Mouse (Mus musculus) forebrain, embryonic 16.5 days (tissue): ENCODE data around the gene Gm5737. TPM values are rescaled to one million over a fixed set of nuclear protein-coding genes. Genes with fewer than 3 reads are reported as not detected.

Experiments used
- ATAC-seq: fragments of 200-750 bp; cut with Nextera tagmentation; 2 replicates; pipeline ENCODE4 v1.8.0; 2017; ENCODE audit warnings: mild to moderate bottlenecking, moderate library complexity
- H3K27ac ChIP-seq: fragments of 300-500 bp; sonication (generic); 2 replicates; pipeline ENCODE4 v1.5.1; 2014; ENCODE audit warnings: low read length, control low read depth
- H3K27me3 ChIP-seq: fragments of 300-500 bp; sonication (generic); replicated peaks from 2 replicates; pipeline ENCODE4 v1.6.1; 2014; ENCODE audit warnings: low read length; ENCODE audit not compliant: control insufficient read depth, insufficient read depth
- H3K36me3 ChIP-seq: fragments of 300-500 bp; sonication (generic); 2 replicates; pipeline ENCODE4 v1.6.1; 2014; ENCODE audit not compliant: control insufficient read depth, insufficient read depth
- H3K4me1 ChIP-seq: fragments of 300-500 bp; sonication (generic); replicated peaks from 2 replicates; pipeline ENCODE4 v1.6.1; 2014; ENCODE audit warnings: low read length; ENCODE audit not compliant: control insufficient read depth, insufficient read depth
- H3K4me2 ChIP-seq: fragments of 300-500 bp; sonication (generic); 2 replicates; pipeline ENCODE4 v1.6.1; 2014; ENCODE audit warnings: mild to moderate bottlenecking, low read length, control low read depth
- H3K4me3 ChIP-seq: fragments of 300-500 bp; sonication (generic); replicated peaks from 2 replicates; pipeline ENCODE4 v1.5.1; 2014; ENCODE audit warnings: mild to moderate bottlenecking, low read length, control low read depth
- H3K9ac ChIP-seq: fragments of 300-500 bp; sonication (generic); replicated peaks from 2 replicates; pipeline ENCODE4 v1.6.1; 2014; ENCODE audit warnings: low read depth, low read length, control low read depth
- H3K9me3 ChIP-seq: fragments of 300-500 bp; sonication (generic); 2 replicates; pipeline ENCODE4 v1.6.1; 2016; ENCODE audit warnings: low read length; ENCODE audit not compliant: control insufficient read depth
- WGBS: fragments of 180-500 bp; shearing (Covaris S2); extraction: QIAGEN DNeasy Blood & Tissue Kit; methylation state at CpG from one replicate; pipeline ENCODE4 v1.1.7; 2014; 5-methylcytosine and 5-hydroxymethylcytosine counted together
- polyA plus RNA-seq: library from polyadenylated mRNA; unstranded; fragments of >200 nt; fragmentation: Nextera tagmentation; extraction: Ambion mirVana; gene quantifications from 2 replicates; pipeline ENCODE4 v1.2.1, GENCODE M21; 2015

Gene Gm5737
- polyA plus RNA-seq, 1 experiment from 2014 or later = not detected

DNA sequence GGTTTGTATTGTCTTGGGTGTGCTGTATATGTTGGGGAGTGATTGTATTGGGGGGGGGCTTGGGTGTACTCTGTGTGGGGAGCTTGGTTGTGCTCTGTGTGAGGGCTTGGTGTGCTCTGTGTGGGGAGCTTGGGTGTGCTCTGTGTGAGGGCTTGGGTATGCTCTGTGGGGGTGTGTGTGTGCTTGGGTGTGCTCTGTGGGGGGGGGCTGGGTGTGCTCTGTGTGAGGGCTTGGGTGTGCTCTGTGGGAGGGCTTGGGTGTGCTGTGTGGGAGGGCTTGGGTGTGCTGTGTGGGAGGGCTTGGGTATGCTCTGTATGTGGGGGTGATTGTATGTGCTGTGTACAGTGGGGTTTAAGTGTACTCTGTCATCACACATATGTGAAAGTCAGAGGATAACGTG lies 55.6 kb downstream of the Gm5737 start:
- H3K27ac ChIP-seq = no peak overlapping the region
- H3K4me3 ChIP-seq = no peak overlapping the region
- WGBS = 75% methylated on average over 1 of the region's 1 CpGs
- no peak for ATAC-seq
- H3K36me3 ChIP-seq = no peaks in the 10 kb centered on the region
- H3K9me3 ChIP-seq = no peaks in the 10 kb centered on the region
- no peak overlapping the region for H3K4me2 ChIP-seq
- peaks cover 8% of the 10 kb centered on the region for H3K4me1 ChIP-seq
- H3K27me3 ChIP-seq = no peaks in the 10 kb centered on the region
- no peak overlapping the region for H3K9ac ChIP-seq

DNA sequence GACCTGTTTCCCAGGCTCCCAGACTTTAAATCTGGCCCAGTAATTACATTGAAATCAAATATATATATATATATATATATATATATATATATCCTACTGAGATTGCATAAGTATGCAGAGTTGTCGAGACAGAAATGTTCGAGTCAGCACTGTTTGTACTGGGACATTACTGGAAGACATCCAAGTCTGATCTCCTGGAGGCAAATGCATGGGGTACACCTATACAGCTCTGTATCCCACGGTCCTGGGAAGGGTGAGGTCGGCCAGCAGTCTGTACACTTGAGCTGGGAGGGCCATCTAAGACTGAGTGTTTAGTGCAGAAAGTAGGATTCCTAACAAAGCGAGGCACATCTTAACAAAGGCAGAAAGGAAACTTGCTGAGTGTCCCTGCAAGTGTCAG lies 57.7 kb downstream of the Gm5737 start:
- Histone ChIP-seq H3K27me3 (no peaks in the 10 kb centered on the region), H3K4me3 (no peak overlapping the region), H3K4me1 (peaks cover 5% of the 10 kb centered on the region), H3K9ac (no peak overlapping the region), H3K27ac (no peak overlapping the region; the same call in 1 of the 2 replicates), H3K36me3 (no peaks in the 10 kb centered on the region), H3K9me3 (no peaks in the 10 kb centered on the region), H3K4me2 (no peak overlapping the region)
- no peak for ATAC-seq
- WGBS = 65% methylated on average over 5 of the region's 5 CpGs

DNA sequence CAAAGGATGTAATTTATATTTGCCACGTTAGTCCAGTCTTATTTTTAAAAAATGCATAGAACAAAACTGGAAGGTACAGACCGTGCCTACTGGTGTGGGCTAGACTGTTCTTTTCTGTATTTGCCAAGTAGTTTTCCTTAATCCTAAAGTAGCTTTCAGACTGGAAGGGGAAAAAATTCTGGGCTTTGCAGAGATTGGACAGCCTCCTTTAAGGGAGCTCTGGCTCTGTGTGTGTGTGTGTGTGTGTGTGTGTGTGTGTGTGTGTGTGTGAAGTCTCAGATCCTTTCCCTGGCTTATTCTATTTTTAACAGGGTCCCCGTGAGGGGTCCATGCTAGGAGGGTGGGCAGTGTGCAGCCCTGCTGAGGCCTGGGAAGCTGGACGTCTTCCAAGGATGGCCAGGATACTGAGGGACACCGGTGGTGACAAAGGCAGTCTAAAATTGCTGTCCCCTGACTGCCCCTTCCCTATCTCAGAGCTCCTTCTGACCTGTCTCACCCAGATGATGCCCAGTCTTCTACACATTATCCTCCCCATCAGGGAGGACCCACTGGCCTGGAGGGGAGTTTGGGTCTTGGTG lies 58.4 kb downstream of the Gm5737 start:
- Histone ChIP-seq H3K4me3 (no peak overlapping the region), H3K27ac (no peak overlapping the region), H3K9ac (no peak overlapping the region), H3K9me3 (no peaks in the 10 kb centered on the region), H3K27me3 (no peaks in the 10 kb centered on the region), H3K36me3 (no peaks in the 10 kb centered on the region), H3K4me1 (no peaks in the 10 kb centered on the region), H3K4me2 (no peak overlapping the region)
- ATAC-seq = no peak
- 64% methylated on average over 5 of the region's 5 CpGs for WGBS

DNA sequence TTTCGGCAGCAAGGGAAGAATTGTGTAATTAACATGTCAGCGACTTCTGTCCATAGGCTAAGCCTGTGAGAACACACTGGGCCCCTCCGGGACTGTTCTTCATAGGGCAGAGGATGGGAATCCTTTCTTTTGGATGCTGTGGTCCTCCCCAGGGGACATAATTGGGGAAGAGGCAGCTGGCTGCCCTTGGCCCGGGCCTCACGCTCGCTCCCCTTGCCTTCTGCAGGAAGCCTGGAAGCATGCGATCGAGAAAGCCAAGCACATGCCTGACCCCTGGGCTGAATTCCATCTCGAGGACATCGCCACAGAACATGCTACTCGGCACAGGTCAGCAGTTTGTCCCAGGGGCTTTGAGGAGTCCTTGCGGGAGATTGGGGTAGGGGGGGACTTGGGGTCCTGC lies 60.9 kb downstream of the Gm5737 start:
- no peak overlapping the region for H3K27ac ChIP-seq
- H3K9me3 ChIP-seq = no peaks in the 10 kb centered on the region
- 86% methylated on average over 12 of the region's 12 CpGs for WGBS
- H3K36me3 ChIP-seq = no peaks in the 10 kb centered on the region
- H3K9ac ChIP-seq = no peak overlapping the region
- ATAC-seq = no peak
- no peak overlapping the region for H3K4me2 ChIP-seq
- H3K27me3 ChIP-seq = no peaks in the 10 kb centered on the region
- no peaks in the 10 kb centered on the region for H3K4me1 ChIP-seq
- H3K4me3 ChIP-seq = no peak overlapping the region

DNA sequence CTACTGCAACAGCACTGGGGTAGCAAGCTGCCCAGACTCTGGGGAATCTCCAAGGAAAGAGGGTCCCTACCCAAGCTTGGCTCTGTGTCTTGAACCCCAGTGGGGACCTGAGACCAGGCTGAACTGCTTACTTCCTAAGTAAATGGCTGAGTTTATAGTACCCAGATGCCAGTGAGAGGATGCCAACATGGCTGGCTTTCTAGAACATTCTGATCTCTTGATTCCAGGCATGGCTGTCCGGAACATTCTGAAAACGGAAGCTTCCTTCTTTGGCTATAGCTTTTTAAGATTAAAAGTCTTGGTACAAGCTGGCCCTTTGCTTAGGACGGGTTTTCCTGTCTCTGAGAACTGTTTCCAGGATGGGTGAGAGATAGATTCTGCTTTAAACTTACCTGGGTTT lies 61.9 kb downstream of the Gm5737 start:
- Histone ChIP-seq H3K36me3 (no peaks in the 10 kb centered on the region), H3K4me3 (no peak overlapping the region), H3K4me2 (no peak overlapping the region), H3K27ac (no peak overlapping the region), H3K27me3 (no peaks in the 10 kb centered on the region), H3K4me1 (no peaks in the 10 kb centered on the region), H3K9ac (no peak overlapping the region), H3K9me3 (no peaks in the 10 kb centered on the region)
- 90% methylated on average over 3 of the region's 3 CpGs for WGBS
- no peak for ATAC-seq

DNA sequence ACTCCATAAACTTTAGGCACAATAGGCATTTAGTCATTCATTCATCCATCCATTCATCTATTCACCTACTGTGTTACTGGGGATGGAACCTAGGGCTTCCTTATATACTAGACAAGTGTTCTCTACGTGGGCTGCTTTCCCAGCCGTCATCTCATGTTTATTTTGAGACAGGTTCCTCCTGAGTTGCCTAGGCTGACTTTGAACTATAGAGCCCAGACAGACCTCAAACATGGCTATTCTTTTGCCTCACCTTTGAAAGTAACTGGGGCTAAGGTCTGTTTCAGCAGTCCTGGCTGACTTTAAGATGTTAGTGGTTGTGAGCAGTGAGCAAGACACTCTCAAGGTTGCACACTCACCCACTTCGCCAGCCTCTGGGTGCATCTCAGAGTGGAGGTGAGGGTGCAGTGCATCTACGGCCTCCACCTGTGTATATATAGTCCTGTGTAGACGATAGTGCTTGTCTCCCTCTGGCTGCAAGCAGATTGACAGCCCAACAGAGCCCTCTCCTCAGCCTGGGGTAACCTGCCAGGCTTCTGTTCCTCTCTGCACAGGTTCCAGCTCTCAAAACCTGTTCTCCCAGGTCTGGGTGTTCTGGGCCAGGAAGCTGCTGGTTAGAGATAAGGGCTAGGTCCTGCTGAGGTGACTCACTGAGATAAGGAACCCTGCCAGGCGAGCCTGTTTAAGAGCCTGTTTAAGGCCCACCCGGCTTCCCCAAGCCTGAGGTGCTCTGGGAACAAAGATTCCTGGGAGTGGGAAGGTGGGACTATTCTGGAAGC lies 62.8 kb downstream of the Gm5737 start:
- no peak overlapping the region for H3K27ac ChIP-seq
- no peaks in the 10 kb centered on the region for H3K27me3 ChIP-seq
- H3K4me2 ChIP-seq = no peak overlapping the region
- H3K36me3 ChIP-seq = no peaks in the 10 kb centered on the region
- no peaks in the 10 kb centered on the region for H3K4me1 ChIP-seq
- no peak overlapping the region for H3K9ac ChIP-seq
- no peaks in the 10 kb centered on the region for H3K9me3 ChIP-seq
- WGBS = 74% methylated on average over 7 of the region's 7 CpGs
- no peak for ATAC-seq
- no peak overlapping the region for H3K4me3 ChIP-seq

DNA sequence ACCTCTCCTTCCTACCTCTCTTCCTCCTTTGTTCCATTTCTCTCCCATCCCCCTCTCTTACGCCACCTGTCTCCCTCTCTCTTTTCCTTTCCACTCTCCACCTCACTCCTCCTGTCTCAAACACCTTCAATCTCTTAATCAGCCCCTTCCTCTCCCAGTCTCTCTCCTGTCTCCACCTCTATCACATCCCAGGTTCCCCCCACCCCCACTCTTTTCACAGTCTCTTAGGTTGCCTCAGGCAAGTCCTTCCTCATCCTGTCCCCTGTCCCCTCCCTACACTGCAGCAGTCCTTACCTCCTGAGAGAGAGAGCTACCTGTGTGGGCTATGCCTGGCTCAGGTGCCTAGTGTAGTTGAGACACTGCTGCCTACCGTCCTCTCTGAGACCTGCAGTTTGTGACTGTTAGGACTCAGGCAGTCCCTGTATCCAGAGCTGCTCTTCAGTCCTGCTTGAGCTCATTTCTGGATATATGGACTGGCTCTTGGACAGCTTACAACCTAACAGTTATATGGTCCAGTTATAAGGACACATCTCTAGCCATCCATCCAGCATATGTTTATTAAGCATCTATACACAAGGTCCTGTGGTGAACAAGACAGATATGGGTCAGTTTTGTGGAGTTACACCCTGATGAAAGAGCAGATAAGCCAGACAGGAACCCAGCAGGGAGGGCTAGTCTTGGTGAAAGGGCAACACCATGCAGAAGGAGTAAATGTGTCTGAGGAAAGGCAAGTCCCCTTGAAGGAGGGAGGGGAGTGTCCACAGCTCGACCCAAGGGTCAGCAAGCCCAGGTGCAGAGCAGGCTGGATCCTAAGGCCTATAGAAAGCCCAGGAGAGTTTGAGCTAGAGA lies 63.6 kb downstream of the Gm5737 start:
- H3K4me3 ChIP-seq = no peak overlapping the region
- no peak overlapping the region for H3K4me2 ChIP-seq
- no peaks in the 10 kb centered on the region; the same call in 1 of the 2 replicates for H3K36me3 ChIP-seq
- no peak overlapping the region for H3K9ac ChIP-seq
- H3K9me3 ChIP-seq = no peaks in the 10 kb centered on the region
- WGBS = 68% methylated on average over 3 of the region's 3 CpGs
- H3K27me3 ChIP-seq = no peaks in the 10 kb centered on the region
- no peaks in the 10 kb centered on the region for H3K4me1 ChIP-seq
- no peak overlapping the region for H3K27ac ChIP-seq
- ATAC-seq = no peak

DNA sequence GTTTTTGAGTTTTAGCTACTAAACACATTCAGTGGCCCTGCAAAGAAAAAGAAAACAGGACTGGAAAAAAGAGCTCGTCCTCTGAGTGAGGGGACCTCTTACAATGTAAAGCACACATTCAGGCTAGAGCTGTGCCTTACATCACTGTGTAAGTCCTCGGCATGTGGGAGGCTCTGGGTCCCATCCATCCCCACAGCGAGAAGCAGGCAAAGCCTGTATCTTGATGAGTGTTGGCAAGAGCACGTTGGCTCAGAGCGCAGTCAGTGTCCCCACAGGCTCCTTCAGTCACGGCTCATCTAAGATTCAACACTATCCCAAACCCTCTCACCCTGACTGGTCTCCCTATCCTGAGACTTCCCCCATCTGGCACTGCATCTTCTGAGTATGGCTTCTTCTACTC lies 66.1 kb downstream of the Gm5737 start:
- no peaks in the 10 kb centered on the region; the same call in 1 of the 2 replicates for H3K36me3 ChIP-seq
- H3K27ac ChIP-seq = no peak overlapping the region
- no peaks in the 10 kb centered on the region for H3K4me1 ChIP-seq
- no peak overlapping the region for H3K9ac ChIP-seq
- ATAC-seq = no peak
- no peaks in the 10 kb centered on the region for H3K27me3 ChIP-seq
- H3K4me3 ChIP-seq = no peak overlapping the region
- H3K4me2 ChIP-seq = no peak overlapping the region
- no peaks in the 10 kb centered on the region for H3K9me3 ChIP-seq
- 68% methylated on average over 6 of the region's 6 CpGs for WGBS

DNA sequence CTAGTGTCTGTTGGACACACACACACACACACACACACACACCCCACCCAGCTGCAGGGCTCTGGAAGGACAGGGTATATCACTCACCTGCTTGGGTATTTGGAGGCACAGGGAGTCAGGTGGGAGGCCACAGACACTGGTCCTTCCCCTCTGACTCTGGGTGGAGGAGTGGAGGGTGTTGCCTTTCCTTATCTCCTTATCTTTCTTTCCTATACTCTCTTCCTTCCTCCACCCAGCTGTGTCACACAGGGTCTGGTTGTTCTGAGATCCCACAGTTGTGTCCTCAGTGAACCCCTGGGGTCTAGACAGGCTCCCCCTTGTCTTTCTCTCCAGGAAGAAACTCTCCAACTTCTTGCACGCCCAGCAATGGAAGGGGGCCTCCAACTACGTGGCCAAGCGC lies 67.8 kb downstream of the Gm5737 start:
- no peaks in the 10 kb centered on the region for H3K4me1 ChIP-seq
- H3K4me3 ChIP-seq = no peak overlapping the region
- ATAC-seq = no peak
- 94% methylated on average over 3 of the region's 3 CpGs for whole genome bisulfite sequencing
- H3K27ac ChIP-seq = no peak overlapping the region
- no peaks in the 10 kb centered on the region for H3K27me3 ChIP-seq
- H3K9ac ChIP-seq = no peak overlapping the region
- H3K4me2 ChIP-seq = no peak overlapping the region
- no peaks in the 10 kb centered on the region for H3K9me3 ChIP-seq
- peaks cover 12% of the 10 kb centered on the region for H3K36me3 ChIP-seq
